Mouse (Mus musculus): ENCODE data around the gene 4833423E24Rik. TPM values are rescaled to one million over a fixed set of nuclear protein-coding genes. Genes with fewer than 3 reads are reported as not detected.

The 4833423E24Rik gene
- not detected in 2 replicates for polyA plus RNA-seq (2014; fragmentation: Nextera tagmentation; extraction: Ambion mirVana)

- 38% methylated on average over 3 of the region's 4 CpGs for WGBS
- DNase-seq (ENCODE audit: low spot score) (no peak), ATAC-seq (replicated peaks; ENCODE audit: low FRiP score) (no peak)
- Histone ChIP-seq H3K9ac (ENCODE audit: low read depth, low read length) (no peak within 1 kb of the TSS), H3K27ac (ENCODE audit: low read depth, low read length) (no peak within 1 kb of the TSS), H3K9me3 (ENCODE audit: control insufficient read depth, low read length) (no peaks in the 10 kb centered on the region), H3K4me3 (ENCODE audit: low read depth, low read length) (no peak within 1 kb of the TSS), H3K4me1 (replicated peaks; ENCODE audit: control insufficient read depth, insufficient read depth, low read length) (no peaks in the 10 kb centered on the region), H3K27me3 (replicated peaks; ENCODE audit: control insufficient read depth, insufficient read depth, low read length) (no peaks in the 10 kb centered on the region), H3K4me2 (no peak within 1 kb of the TSS), H3K36me3 (ENCODE audit: control insufficient read depth, insufficient read depth, low read length) (no peaks in the 10 kb centered on the region)
Measured at GRCm38 (mm10) chr2:85518879-85519278, at the start of gene 4833423E24Rik. 4833423E24Rik (minus strand) TSS chr2:85519024.

- H3K4me1 ChIP-seq (replicated peaks; ENCODE audit: control insufficient read depth, insufficient read depth, low read length): no peaks in the 10 kb centered on the region
- ATAC-seq (replicated peaks; ENCODE audit: low FRiP score): no peak
- 21% methylated on average over 4 of the region's 4 CpGs for WGBS
- H3K27ac ChIP-seq (ENCODE audit: low read depth, low read length): no peak overlapping the region
- DNase-seq (ENCODE audit: low spot score): no peak
- H3K4me2 ChIP-seq: no peak overlapping the region
- no peaks in the 10 kb centered on the region for H3K27me3 ChIP-seq (replicated peaks; ENCODE audit: control insufficient read depth, insufficient read depth, low read length)
- no peak overlapping the region for H3K4me3 ChIP-seq (ENCODE audit: low read depth, low read length)
- H3K9me3 ChIP-seq (ENCODE audit: control insufficient read depth, low read length): no peaks in the 10 kb centered on the region
- no peaks in the 10 kb centered on the region for H3K36me3 ChIP-seq (ENCODE audit: control insufficient read depth, insufficient read depth, low read length)
- H3K9ac ChIP-seq (ENCODE audit: low read depth, low read length): no peak overlapping the region
Measured at GRCm38 (mm10) chr2:85561187-85561586, 42.4 kb upstream of the 4833423E24Rik start.

DNA sequence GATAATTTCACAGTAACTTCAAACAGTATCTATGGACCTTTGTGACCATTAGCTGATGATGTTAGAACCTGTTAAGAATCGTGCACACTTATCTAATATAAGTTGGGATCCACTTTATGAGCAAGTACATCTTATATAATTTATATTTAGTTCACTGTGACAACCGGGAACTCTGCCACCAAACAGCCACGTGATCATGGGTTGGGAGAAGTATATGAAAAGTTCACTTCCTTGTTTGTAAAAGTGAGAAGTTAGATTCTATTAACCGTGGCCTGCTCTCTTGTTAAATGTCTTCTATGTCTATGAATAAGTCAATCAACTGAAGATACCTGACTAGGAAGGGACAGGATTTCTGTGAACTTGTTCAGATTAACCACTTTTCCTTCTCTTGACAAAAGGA, 41.4 kb upstream of the 4833423E24Rik start:
- H3K9me3 ChIP-seq (ENCODE audit: control insufficient read depth, low read length): no peaks in the 10 kb centered on the region
- no peak for ATAC-seq (replicated peaks; ENCODE audit: low FRiP score)
- WGBS: 50% methylated on average over 4 of the region's 4 CpGs

DNA sequence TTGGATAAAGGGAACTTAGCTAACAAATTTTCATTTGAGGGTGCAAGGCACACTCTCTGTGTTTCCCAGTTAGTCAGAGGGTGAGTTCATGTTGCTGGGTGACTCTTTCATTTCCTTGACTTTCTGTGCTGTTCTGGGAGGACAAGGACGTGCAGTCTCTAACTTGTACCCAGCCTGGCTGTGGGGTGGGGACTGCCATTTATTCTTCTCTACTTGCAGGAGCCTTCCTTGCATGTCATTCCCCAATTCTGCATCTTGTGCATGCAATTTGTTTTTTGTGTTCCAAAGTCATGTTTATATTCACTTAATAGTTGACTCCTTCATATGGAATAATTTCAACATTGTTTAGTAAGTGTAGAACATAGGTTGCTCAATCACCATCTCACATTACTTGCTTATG, 36.0 kb upstream of the 4833423E24Rik start:
- Histone ChIP-seq H3K27me3 (replicated peaks; ENCODE audit: control insufficient read depth, insufficient read depth, low read length) (no peaks in the 10 kb centered on the region), H3K9ac (ENCODE audit: low read depth, low read length) (no peak overlapping the region), H3K27ac (ENCODE audit: low read depth, low read length) (no peak overlapping the region), H3K4me1 (replicated peaks; ENCODE audit: control insufficient read depth, insufficient read depth, low read length) (no peaks in the 10 kb centered on the region), H3K4me3 (ENCODE audit: low read depth, low read length) (no peak overlapping the region), H3K36me3 (ENCODE audit: control insufficient read depth, insufficient read depth, low read length) (no peaks in the 10 kb centered on the region), H3K4me2 (no peak overlapping the region), H3K9me3 (ENCODE audit: control insufficient read depth, low read length) (no peaks in the 10 kb centered on the region)
- WGBS: 56% methylated on average over 1 of the region's 1 CpGs
- DNase-seq (ENCODE audit: low spot score) (no peak), ATAC-seq (replicated peaks; ENCODE audit: low FRiP score) (no peak)

More for the DNA sequence above, 41.4 kb upstream of the 4833423E24Rik start:
- no peak overlapping the region for H3K4me2 ChIP-seq
- no peaks in the 10 kb centered on the region for H3K27me3 ChIP-seq (replicated peaks; ENCODE audit: control insufficient read depth, insufficient read depth, low read length)
- no peak overlapping the region for H3K27ac ChIP-seq (ENCODE audit: low read depth, low read length)
- no peaks in the 10 kb centered on the region for H3K36me3 ChIP-seq (ENCODE audit: control insufficient read depth, insufficient read depth, low read length)
- H3K4me3 ChIP-seq (ENCODE audit: low read depth, low read length): no peak overlapping the region
- DNase-seq (ENCODE audit: low spot score): no peak
- no peaks in the 10 kb centered on the region for H3K4me1 ChIP-seq (replicated peaks; ENCODE audit: control insufficient read depth, insufficient read depth, low read length)
- no peak overlapping the region for H3K9ac ChIP-seq (ENCODE audit: low read depth, low read length)

DNA sequence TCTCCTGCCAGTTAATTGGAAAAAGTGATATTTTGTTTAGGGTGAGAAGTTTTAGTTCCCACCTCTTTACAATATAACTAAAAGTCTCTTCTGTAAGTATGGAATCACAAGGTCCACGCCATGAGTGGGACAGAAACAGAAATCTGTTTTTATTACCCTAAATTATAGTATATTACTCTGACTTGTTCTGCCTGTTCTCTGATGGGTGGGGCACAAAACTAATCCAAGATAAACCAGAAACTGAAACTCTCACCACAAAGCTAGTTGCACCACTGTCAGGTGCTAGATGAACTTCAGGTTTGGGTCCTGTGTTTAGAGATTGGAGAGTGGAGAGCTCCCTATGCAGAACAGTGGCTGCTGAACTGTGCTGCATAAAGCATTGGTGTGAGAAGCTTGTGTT, 15.1 kb upstream of the 4833423E24Rik start:
- Histone ChIP-seq H3K27ac (ENCODE audit: low read depth, low read length) (no peak overlapping the region), H3K9me3 (ENCODE audit: control insufficient read depth, low read length) (no peaks in the 10 kb centered on the region), H3K4me3 (ENCODE audit: low read depth, low read length) (no peak overlapping the region), H3K4me2 (no peak overlapping the region), H3K36me3 (ENCODE audit: control insufficient read depth, insufficient read depth, low read length) (no peaks in the 10 kb centered on the region), H3K9ac (ENCODE audit: low read depth, low read length) (no peak overlapping the region), H3K4me1 (replicated peaks; ENCODE audit: control insufficient read depth, insufficient read depth, low read length) (no peaks in the 10 kb centered on the region), H3K27me3 (replicated peaks; ENCODE audit: control insufficient read depth, insufficient read depth, low read length) (no peaks in the 10 kb centered on the region)
- WGBS: 83% methylated on average over 1 of the region's 1 CpGs
- DNase-seq (ENCODE audit: low spot score): no peak
- ATAC-seq (replicated peaks; ENCODE audit: low FRiP score): no peak

- H3K36me3 ChIP-seq (ENCODE audit: control insufficient read depth, insufficient read depth, low read length): no peaks in the 10 kb centered on the region
- WGBS: 70% methylated on average over 2 of the region's 2 CpGs
- no peaks in the 10 kb centered on the region for H3K27me3 ChIP-seq (replicated peaks; ENCODE audit: control insufficient read depth, insufficient read depth, low read length)
- no peak overlapping the region for H3K4me3 ChIP-seq (ENCODE audit: low read depth, low read length)
- H3K9ac ChIP-seq (ENCODE audit: low read depth, low read length): no peak overlapping the region
- ATAC-seq (replicated peaks; ENCODE audit: low FRiP score): no peak
- DNase-seq (ENCODE audit: low spot score): no peak
- H3K9me3 ChIP-seq (ENCODE audit: control insufficient read depth, low read length): no peaks in the 10 kb centered on the region
- no peak overlapping the region for H3K27ac ChIP-seq (ENCODE audit: low read depth, low read length)
- H3K4me2 ChIP-seq: no peak overlapping the region
- no peaks in the 10 kb centered on the region for H3K4me1 ChIP-seq (replicated peaks; ENCODE audit: control insufficient read depth, insufficient read depth, low read length)
Measured at GRCm38 (mm10) chr2:85532082-85532778, 13.4 kb upstream of the 4833423E24Rik start.

- no peak for DNase-seq (ENCODE audit: low spot score)
Measured at GRCm38 (mm10) chr2:85522859-85523489, 4.2 kb upstream of the 4833423E24Rik start.

GRCm38 (mm10) chr2:85518292-85518691, 532 bp downstream of the 4833423E24Rik start:
- 81% methylated on average over 10 of the region's 10 CpGs for WGBS

More at GRCm38 (mm10) chr2:85522859-85523489, 4.2 kb upstream of the 4833423E24Rik start:
- Histone ChIP-seq H3K27ac (ENCODE audit: low read depth, low read length) (no peak overlapping the region), H3K9ac (ENCODE audit: low read depth, low read length) (no peak overlapping the region), H3K4me1 (replicated peaks; ENCODE audit: control insufficient read depth, insufficient read depth, low read length) (no peaks in the 10 kb centered on the region), H3K27me3 (replicated peaks; ENCODE audit: control insufficient read depth, insufficient read depth, low read length) (no peaks in the 10 kb centered on the region), H3K4me3 (ENCODE audit: low read depth, low read length) (no peak overlapping the region), H3K9me3 (ENCODE audit: control insufficient read depth, low read length) (no peaks in the 10 kb centered on the region), H3K36me3 (ENCODE audit: control insufficient read depth, insufficient read depth, low read length) (no peaks in the 10 kb centered on the region), H3K4me2 (no peak overlapping the region)
- no peak for ATAC-seq (replicated peaks; ENCODE audit: low FRiP score)
- WGBS: 82% methylated on average over 2 of the region's 2 CpGs

DNA sequence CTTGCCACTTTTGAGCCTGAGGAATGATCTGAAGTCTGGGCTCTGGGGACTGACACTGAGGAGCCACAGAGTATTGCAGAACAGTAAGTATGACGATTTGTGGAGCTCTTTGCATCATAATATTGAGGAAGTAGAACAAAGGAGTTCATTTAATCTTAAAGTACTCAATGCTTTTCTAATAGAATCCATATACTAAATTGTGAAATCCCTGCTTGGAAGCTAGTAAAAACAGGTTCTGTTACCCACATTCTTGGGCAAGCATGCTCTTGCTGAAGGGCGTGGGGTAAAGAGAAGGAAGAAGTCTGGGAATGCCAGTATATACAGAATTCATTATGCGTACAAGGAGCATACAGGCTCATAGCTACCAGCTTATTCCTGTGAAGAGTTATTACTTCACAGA, 8.4 kb downstream of the 4833423E24Rik start:
- ATAC-seq (replicated peaks; ENCODE audit: low FRiP score) (no peak), DNase-seq (ENCODE audit: low spot score) (no peak)
- WGBS: 68% methylated on average over 3 of the region's 3 CpGs
- Histone ChIP-seq H3K36me3 (ENCODE audit: control insufficient read depth, insufficient read depth, low read length) (no peaks in the 10 kb centered on the region), H3K27ac (ENCODE audit: low read depth, low read length) (no peak overlapping the region), H3K4me1 (replicated peaks; ENCODE audit: control insufficient read depth, insufficient read depth, low read length) (no peaks in the 10 kb centered on the region), H3K9ac (ENCODE audit: low read depth, low read length) (no peak overlapping the region), H3K27me3 (replicated peaks; ENCODE audit: control insufficient read depth, insufficient read depth, low read length) (no peaks in the 10 kb centered on the region), H3K4me3 (ENCODE audit: low read depth, low read length) (no peak overlapping the region), H3K4me2 (no peak overlapping the region), H3K9me3 (ENCODE audit: control insufficient read depth, low read length) (no peaks in the 10 kb centered on the region)

More at GRCm38 (mm10) chr2:85518292-85518691, 532 bp downstream of the 4833423E24Rik start:
- Histone ChIP-seq H3K9ac (ENCODE audit: low read depth, low read length) (no peak overlapping the region), H3K4me1 (replicated peaks; ENCODE audit: control insufficient read depth, insufficient read depth, low read length) (no peaks in the 10 kb centered on the region), H3K27ac (ENCODE audit: low read depth, low read length) (no peak overlapping the region), H3K4me3 (ENCODE audit: low read depth, low read length) (no peak overlapping the region), H3K4me2 (no peak overlapping the region), H3K27me3 (replicated peaks; ENCODE audit: control insufficient read depth, insufficient read depth, low read length) (no peaks in the 10 kb centered on the region), H3K36me3 (ENCODE audit: control insufficient read depth, insufficient read depth, low read length) (no peaks in the 10 kb centered on the region), H3K9me3 (ENCODE audit: control insufficient read depth, low read length) (no peaks in the 10 kb centered on the region)
- no peak for DNase-seq (ENCODE audit: low spot score)
- no peak for ATAC-seq (replicated peaks; ENCODE audit: low FRiP score)

Data from liver, embryonic 11.5 days (tissue).